Mouse (Mus musculus) mesoderm, embryonic 11.5 days (tissue): ENCODE results near the gene Fgfr2.

Experiments used
- DNase-seq: peaks from one replicate; pipeline ENCODE4 v3.0.0-alpha.2; 2012; ENCODE audit warnings: low read depth, low spot score

The Fgfr2 gene

GRCm38 (mm10) chr7:132776338-132777111 is 346.6 kb downstream of the Fgfr2 start:
- no peak for DNase-seq

GRCm38 (mm10) chr7:132775922-132776321 is 347.2 kb downstream of the Fgfr2 start:
- no peak for DNase-seq

- no peak for DNase-seq
Observed at GRCm38 (mm10) chr7:132775333-132775732, 347.8 kb downstream of the Fgfr2 start.

- DNase-seq, result no peak
Observed at GRCm38 (mm10) chr7:132773011-132773705, 350.0 kb downstream of the Fgfr2 start.

- no peak for DNase-seq
Observed at GRCm38 (mm10) chr7:132772440-132772839, 350.7 kb downstream of the Fgfr2 start.

GRCm38 (mm10) chr7:132768498-132769344 is 354.4 kb downstream of the Fgfr2 start:
- no peak for DNase-seq

- no peak for DNase-seq
Observed at GRCm38 (mm10) chr7:132767999-132768370, 355.2 kb downstream of the Fgfr2 start.

- DNase-seq, result no peak
Observed at GRCm38 (mm10) chr7:132767233-132767998, 355.7 kb downstream of the Fgfr2 start.

- no peak for DNase-seq
Observed at GRCm38 (mm10) chr7:132766235-132766871, 356.8 kb downstream of the Fgfr2 start.

- DNase-seq, result no peak
Observed at GRCm38 (mm10) chr7:132765629-132766186, 357.4 kb downstream of the Fgfr2 start.

- no peak for DNase-seq
Observed at GRCm38 (mm10) chr7:132764896-132765491, 358.2 kb downstream of the Fgfr2 start.

GRCm38 (mm10) chr7:132764314-132764713 is 358.8 kb downstream of the Fgfr2 start:
- no peak for DNase-seq

- no peak for DNase-seq
Observed at GRCm38 (mm10) chr7:132763911-132764310, 359.2 kb downstream of the Fgfr2 start.

GRCm38 (mm10) chr7:132763351-132763750 is 359.8 kb downstream of the Fgfr2 start:
- DNase-seq, result no peak

- no peak for DNase-seq
Observed at GRCm38 (mm10) chr7:132761409-132761808, 361.7 kb downstream of the Fgfr2 start.

GRCm38 (mm10) chr7:132760589-132761180 is 362.5 kb downstream of the Fgfr2 start:
- no peak for DNase-seq

- no peak for DNase-seq
Observed at GRCm38 (mm10) chr7:132759926-132760325, 363.2 kb downstream of the Fgfr2 start.

- no peak for DNase-seq
Observed at GRCm38 (mm10) chr7:132759405-132759891, 363.7 kb downstream of the Fgfr2 start.

- no peak for DNase-seq
Observed at GRCm38 (mm10) chr7:132758875-132759274, 364.3 kb downstream of the Fgfr2 start.

GRCm38 (mm10) chr7:132756325-132756724 is 366.8 kb downstream of the Fgfr2 start:
- DNase-seq, result no peak
